Mouse (Mus musculus) c-Kit-positive CD71-negative TER-119-negative erythroid progenitor cells, embryonic 14.5 days (primary cell): ENCODE measurements around the gene Cfap43.

Experiments
- DNase-seq: peaks from one replicate; pipeline ENCODE4 v3.0.0-alpha.2; 2013; ENCODE audit warnings: low read depth

The Cfap43 gene

DNA sequence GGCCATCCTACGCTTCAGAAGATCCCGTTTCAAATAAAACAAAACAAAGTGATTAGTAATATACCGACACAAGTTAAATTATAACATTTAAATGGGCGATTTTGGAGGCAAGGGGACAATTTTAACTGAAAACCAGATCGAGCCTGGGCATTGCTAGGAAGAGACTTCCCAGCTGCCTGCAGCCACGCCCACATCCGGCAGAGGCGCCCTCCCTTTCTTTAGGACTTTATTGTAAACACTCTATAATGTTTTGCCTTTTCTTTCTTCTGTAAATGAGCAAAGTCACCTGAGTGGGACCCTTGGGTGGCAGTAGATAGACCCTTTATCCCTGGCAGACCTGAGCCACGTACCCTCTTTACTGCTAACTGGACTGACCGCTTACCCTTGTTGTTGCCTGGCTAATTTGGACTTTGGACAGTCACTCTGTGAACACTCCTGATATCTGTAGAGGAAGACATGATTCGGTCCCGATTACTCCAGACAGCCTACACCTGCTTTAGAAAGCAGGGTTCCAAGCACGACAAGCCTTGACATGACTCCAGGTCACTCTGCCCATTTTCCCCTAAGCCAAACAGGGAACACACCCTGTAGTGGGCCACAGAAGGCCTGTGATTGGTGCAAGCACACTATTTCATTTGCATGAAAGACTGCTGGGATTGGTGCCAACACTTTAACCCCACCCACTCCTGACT, 213.9 kb downstream of the Cfap43 start:
- DNase-seq: no peak

DNA sequence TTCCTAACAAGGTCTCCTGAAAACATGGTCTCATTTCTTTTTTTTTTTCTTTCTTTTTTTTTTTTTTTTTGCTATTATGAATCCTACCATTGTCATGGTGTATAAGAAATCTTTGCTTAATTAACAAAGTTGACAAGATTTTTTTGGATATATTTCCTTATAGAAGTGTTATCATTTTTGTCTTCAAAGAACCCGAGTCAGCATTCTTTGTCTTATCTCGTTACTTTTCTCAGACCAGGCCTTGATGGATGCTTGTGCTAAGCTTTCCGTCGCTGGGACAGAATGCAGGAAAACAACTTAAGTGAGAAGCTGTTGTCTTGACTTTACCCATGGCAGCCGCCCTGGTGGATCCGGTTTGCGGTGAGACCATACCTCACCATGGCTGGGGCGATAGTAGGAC, 218.6 kb downstream of the Cfap43 start:
- no peak for DNase-seq

DNA sequence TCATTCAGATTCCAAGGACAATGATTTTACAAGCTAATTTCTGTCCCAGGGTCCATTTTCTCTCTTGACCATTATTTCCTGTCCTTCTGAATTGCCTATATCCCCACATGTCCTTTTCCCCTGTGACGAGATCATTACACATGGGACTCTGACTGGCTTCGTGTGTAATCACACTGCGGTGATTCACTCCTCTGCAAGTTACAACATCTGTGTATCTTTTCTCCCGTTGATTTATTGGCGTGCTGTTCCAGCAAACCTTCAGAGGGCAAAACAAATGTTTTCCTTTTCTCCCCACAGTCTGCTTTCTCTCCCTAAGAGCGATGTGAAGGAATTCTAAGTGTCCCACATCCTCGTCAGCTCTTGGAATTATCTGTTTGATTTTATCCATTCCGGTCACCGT, 219.3 kb downstream of the Cfap43 start:
- no peak for DNase-seq

DNA sequence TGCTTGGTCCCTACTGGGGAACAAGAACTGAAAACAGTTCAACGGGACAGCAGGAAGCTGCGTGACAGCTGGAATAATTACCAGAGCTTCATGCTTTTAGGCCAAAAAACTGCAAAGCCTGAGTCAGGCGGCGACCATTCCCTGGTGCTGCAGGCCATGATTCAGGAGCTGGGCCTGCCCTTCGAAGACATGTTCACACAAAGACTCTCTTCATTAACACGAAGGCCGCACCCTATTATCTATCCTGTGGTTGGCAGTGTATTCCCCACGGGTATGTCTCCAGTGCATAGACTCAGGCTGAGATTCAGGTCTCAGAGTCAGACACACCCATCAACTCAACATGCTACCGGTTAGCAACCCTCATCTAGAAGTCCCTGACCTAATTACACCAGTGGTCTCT, 220.8 kb downstream of the Cfap43 start:
- no peak for DNase-seq

DNA sequence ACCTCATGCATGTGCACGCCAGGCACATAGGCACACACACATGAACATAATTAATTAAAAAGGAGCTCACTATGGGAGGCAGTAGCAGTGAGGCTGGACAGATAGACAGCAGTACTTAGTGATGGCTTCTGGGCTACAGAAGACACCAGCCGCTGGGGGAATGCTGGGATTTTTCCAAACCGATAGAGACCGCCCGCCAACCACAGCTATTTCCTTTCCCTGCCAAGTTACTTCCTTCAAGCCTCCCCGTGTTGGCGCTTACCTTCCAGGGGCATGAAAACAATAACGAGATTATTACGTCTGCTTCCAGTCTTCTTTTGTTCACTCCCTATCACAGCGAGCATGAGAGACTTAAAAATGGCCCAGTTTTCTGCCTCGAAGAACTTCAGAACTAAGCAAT, 222.0 kb downstream of the Cfap43 start:
- DNase-seq: no peak

DNA sequence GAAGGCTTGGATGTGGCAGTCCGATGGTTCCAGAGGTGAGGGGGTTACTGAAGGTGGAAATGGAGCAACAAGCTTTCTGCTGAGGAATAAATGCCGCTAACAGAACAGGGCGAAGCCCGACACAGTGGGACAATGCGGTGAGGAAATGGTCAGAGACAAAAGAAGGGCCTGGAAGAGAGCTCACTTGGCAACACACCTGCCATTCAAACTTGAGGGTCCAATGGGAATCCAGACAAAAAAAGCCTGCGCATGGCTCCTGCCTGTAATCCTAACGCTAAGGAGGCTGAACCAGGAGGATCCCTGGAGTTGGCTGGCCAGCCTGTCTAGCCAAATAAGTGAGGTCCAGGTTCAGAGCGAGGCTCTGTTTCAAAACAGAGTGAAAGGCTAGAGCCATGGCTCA, 222.7 kb downstream of the Cfap43 start:
- DNase-seq: no peak

DNA sequence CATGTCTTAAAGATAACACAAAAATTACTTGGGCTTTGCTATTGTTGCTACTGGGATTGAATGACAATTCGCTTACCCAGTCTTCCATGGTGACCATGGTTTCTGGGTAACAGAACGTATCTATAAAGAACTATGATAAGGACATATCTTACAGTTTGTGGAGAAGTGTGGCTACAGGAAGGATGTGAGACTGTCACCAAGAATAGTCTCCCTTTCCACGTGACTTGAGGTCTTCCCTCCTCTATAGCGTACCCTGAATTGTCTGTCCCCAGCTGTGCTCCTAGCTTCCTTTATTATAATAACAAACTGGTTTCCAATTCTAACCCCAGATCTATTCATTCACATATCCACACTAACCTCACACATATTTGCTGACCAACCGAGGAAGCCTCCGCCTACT, 223.4 kb downstream of the Cfap43 start:
- DNase-seq: no peak

DNA sequence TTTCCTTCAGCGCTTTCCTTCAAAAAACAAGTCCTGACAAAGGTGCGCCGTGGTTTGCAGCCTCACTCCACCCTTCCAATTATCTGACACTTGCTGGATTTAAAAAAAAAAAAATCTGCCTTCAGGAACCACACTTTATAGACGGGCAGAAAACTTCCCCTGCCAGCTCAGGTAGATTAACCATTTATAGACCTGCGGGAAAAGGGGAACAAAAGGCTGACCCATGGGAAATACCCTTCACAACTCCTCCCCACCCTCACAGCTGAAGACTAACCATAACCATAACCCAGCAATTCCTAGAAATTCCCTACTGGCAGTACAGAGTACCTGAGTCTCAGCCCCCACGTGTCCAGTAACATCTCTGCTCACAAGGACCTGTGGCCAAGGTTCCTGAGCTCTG, 227.1 kb downstream of the Cfap43 start, which contains the start of gene Col17a1:
Gene Col17a1, minus strand, starts transcription at position 101 of the 400 bp plus-strand sequence.
- DNase-seq: no peak

DNA sequence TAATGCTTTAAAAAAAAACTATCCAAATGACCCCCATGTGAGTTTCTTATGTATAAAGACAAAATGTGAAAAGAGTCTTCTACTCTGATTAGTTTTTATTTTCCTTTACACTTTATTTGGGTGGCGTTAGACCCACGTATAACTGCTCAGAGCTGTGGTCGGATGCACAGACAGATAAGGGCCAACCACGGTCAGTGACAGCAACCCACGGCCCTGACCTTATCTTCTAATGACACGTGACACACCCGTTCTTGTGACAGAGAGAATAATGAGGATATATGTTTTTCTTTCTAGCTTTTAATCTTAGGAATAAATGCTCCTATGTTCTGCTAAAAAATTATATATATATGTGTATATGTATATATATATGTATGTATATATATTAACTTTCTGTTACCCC, 229.5 kb downstream of the Cfap43 start:
- no peak for DNase-seq
